Mouse (Mus musculus): Measurements from ENCODE around the gene Plrg1. TPM values are rescaled to one million over a fixed set of nuclear protein-coding genes. Genes with fewer than 3 reads are reported as not detected.

Plrg1 gene
- total and polyA plus RNA-seq, 3 experiments: 24.4 to 27.5 (median 25.6) TPM

GRCm38 (mm10) chr3:83027546-83028251, 27.6 kb upstream of the Plrg1 start:
- no peak overlapping the region for H3K4me3 ChIP-seq
- no peak overlapping the region for H3K9ac ChIP-seq (ENCODE audit: low read depth, low read length)
- WGBS: 84% methylated on average over 9 of the region's 9 CpGs
- intact Hi-C loops (cut with DNase I): no loop called here
- DNase-seq: no peak
- no peaks in the 10 kb centered on the region for H3K4me1 ChIP-seq (ENCODE audit: control insufficient read depth, insufficient read depth, low read length)
- no peaks in the 10 kb centered on the region for H3K36me3 ChIP-seq (ENCODE audit: control insufficient read depth, insufficient read depth, low read length)
- no peaks in the 10 kb centered on the region for H3K79me2 ChIP-seq (replicated peaks; ENCODE audit: control insufficient read depth, insufficient read depth, low read length)
- no peak overlapping the region for H3K27ac ChIP-seq
- no peaks in the 10 kb centered on the region for H3K27me3 ChIP-seq (ENCODE audit: control insufficient read depth, insufficient read depth, low read length)
- TF ChIP-seq POLR2A (IDR thresholded peaks at IDR 0.05; ENCODE audit: insufficient read depth, low read depth, low read length) (no peak), CTCF (IDR thresholded peaks at IDR 0.05) (no peak), EP300 (IDR thresholded peaks at IDR 0.05; ENCODE audit: insufficient read depth, low read depth, low read length) (no peak)

DNA sequence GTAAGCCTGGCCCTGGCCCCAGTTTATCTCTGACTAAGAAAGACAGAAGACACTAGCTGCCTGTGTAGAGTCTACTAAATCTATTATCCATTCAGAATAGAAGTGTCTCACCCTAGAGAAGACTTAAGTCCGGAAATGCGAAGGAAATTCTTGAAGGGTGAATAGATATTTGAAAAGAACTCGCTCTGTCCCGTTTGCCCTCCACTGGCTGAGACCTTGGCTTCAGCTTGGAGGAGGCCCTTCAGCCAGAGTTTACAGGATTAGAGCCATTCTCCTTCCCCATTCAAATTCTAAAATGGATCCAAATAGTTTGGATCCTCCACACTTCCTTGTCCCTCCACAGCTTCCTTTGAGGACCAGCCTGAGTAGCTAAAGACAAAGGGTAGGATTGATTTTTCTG, 25.0 kb upstream of the Plrg1 start:
- H3K9ac ChIP-seq (ENCODE audit: low read depth, low read length): no peak overlapping the region
- H3K4me1 ChIP-seq (ENCODE audit: control insufficient read depth, insufficient read depth, low read length): no peaks in the 10 kb centered on the region
- 83% methylated on average over 4 of the region's 4 CpGs for WGBS
- H3K79me2 ChIP-seq (replicated peaks; ENCODE audit: control insufficient read depth, insufficient read depth, low read length): no peaks in the 10 kb centered on the region
- no peaks in the 10 kb centered on the region for H3K36me3 ChIP-seq (ENCODE audit: control insufficient read depth, insufficient read depth, low read length)
- no peak overlapping the region for H3K27ac ChIP-seq
- TF ChIP-seq EP300 (IDR thresholded peaks at IDR 0.05; ENCODE audit: insufficient read depth, low read depth, low read length) (no peak), CTCF (IDR thresholded peaks at IDR 0.05) (no peak), POLR2A (IDR thresholded peaks at IDR 0.05; ENCODE audit: insufficient read depth, low read depth, low read length) (no peak)
- no peaks in the 10 kb centered on the region for H3K27me3 ChIP-seq (ENCODE audit: control insufficient read depth, insufficient read depth, low read length)
- DNase-seq: no peak
- intact Hi-C loops (cut with DNase I): no loop called here
- H3K4me3 ChIP-seq: no peak overlapping the region

- intact Hi-C loops (cut with DNase I): no loop called here
- Histone ChIP-seq H3K27ac (no peak overlapping the region), H3K36me3 (ENCODE audit: control insufficient read depth, insufficient read depth, low read length) (no peaks in the 10 kb centered on the region), H3K9ac (ENCODE audit: low read depth, low read length) (no peak overlapping the region), H3K4me1 (ENCODE audit: control insufficient read depth, insufficient read depth, low read length) (no peaks in the 10 kb centered on the region), H3K79me2 (replicated peaks; ENCODE audit: control insufficient read depth, insufficient read depth, low read length) (no peaks in the 10 kb centered on the region), H3K27me3 (ENCODE audit: control insufficient read depth, insufficient read depth, low read length) (no peaks in the 10 kb centered on the region), H3K4me3 (no peak overlapping the region)
- DNase-seq: no peak
- TF ChIP-seq EP300 (IDR thresholded peaks at IDR 0.05; ENCODE audit: insufficient read depth, low read depth, low read length) (no peak), POLR2A (IDR thresholded peaks at IDR 0.05; ENCODE audit: insufficient read depth, low read depth, low read length) (no peak), CTCF (IDR thresholded peaks at IDR 0.05) (no peak)
- WGBS: 50% methylated on average over 13 of the region's 13 CpGs
Measured at GRCm38 (mm10) chr3:83032746-83033308, 22.5 kb upstream of the Plrg1 start.

- no peak overlapping the region for H3K4me3 ChIP-seq
- intact Hi-C loops (cut with DNase I): no loop called here
- no peaks in the 10 kb centered on the region for H3K4me1 ChIP-seq (ENCODE audit: control insufficient read depth, insufficient read depth, low read length)
- H3K79me2 ChIP-seq (replicated peaks; ENCODE audit: control insufficient read depth, insufficient read depth, low read length): no peaks in the 10 kb centered on the region
- no peak overlapping the region for H3K27ac ChIP-seq
- no peaks in the 10 kb centered on the region for H3K36me3 ChIP-seq (ENCODE audit: control insufficient read depth, insufficient read depth, low read length)
- DNase-seq: no peak
- H3K27me3 ChIP-seq (ENCODE audit: control insufficient read depth, insufficient read depth, low read length): no peaks in the 10 kb centered on the region
- 78% methylated on average over 8 of the region's 8 CpGs for WGBS
- no peak overlapping the region for H3K9ac ChIP-seq (ENCODE audit: low read depth, low read length)
- TF ChIP-seq CTCF (IDR thresholded peaks at IDR 0.05) (no peak), POLR2A (IDR thresholded peaks at IDR 0.05; ENCODE audit: insufficient read depth, low read depth, low read length) (no peak), EP300 (IDR thresholded peaks at IDR 0.05; ENCODE audit: insufficient read depth, low read depth, low read length) (no peak)
Measured at GRCm38 (mm10) chr3:83033801-83034200, 21.5 kb upstream of the Plrg1 start.

DNA sequence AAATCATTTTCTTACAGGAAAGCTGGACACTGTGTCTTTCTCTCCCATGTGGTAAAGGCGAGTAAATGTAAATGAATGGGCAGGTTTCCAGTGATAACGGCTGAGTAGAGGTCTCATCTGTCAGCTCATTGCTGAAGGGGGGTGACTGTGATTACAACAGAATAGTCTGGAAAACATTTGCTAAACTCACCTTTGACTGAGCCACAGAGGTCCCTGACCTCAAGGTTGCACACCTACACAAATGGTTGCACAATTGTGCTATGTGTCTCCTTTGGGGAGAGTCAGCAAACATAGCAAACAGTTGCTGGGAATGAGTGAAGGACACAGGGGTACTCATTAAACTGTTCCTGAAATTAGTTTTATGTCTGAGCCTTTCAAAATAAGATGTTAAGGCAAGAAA, 16.5 kb upstream of the Plrg1 start:
- Histone ChIP-seq H3K4me1 (ENCODE audit: control insufficient read depth, insufficient read depth, low read length) (no peaks in the 10 kb centered on the region), H3K9ac (ENCODE audit: low read depth, low read length) (no peak overlapping the region), H3K36me3 (ENCODE audit: control insufficient read depth, insufficient read depth, low read length) (no peaks in the 10 kb centered on the region), H3K27ac (no peak overlapping the region), H3K79me2 (replicated peaks; ENCODE audit: control insufficient read depth, insufficient read depth, low read length) (no peaks in the 10 kb centered on the region), H3K4me3 (no peak overlapping the region), H3K27me3 (ENCODE audit: control insufficient read depth, insufficient read depth, low read length) (0 out of 2 replicates have a peak, but pooled peaks cover 2% of the 10 kb centered on the region)
- no peak for DNase-seq
- intact Hi-C loops (cut with DNase I): no loop called here
- no peak for TF ChIP-seq POLR2A (IDR thresholded peaks at IDR 0.05; ENCODE audit: insufficient read depth, low read depth, low read length)
- no peak for TF ChIP-seq CTCF (IDR thresholded peaks at IDR 0.05)
- no peak for TF ChIP-seq EP300 (IDR thresholded peaks at IDR 0.05; ENCODE audit: insufficient read depth, low read depth, low read length)
- 63% methylated on average over 2 of the region's 2 CpGs for WGBS

DNA sequence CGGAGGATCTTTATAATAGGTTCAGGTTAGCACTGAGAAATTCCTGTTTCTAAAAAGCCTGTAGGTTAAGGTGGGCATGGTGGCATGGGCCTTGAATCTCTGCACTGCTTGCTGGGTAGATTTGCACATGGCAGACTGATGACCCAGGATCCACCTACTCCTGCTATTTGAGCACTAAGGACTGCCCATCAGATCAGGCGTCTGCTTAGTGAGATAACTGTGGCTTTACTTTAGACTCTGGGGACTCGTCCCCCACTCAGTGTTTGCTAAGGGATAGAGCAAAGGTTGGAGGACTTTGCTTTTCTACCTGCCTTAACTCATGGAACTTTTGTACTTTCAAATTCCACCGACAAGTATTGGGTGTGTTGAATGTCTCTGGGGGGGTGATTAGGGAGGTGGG, 15.7 kb upstream of the Plrg1 start:
- no peaks in the 10 kb centered on the region for H3K36me3 ChIP-seq (ENCODE audit: control insufficient read depth, insufficient read depth, low read length)
- DNase-seq: no peak
- 0 out of 2 replicates have a peak, but pooled peaks cover 2% of the 10 kb centered on the region for H3K27me3 ChIP-seq (ENCODE audit: control insufficient read depth, insufficient read depth, low read length)
- no peaks in the 10 kb centered on the region for H3K79me2 ChIP-seq (replicated peaks; ENCODE audit: control insufficient read depth, insufficient read depth, low read length)
- WGBS: 62% methylated on average over 4 of the region's 4 CpGs
- H3K4me3 ChIP-seq: no peak overlapping the region
- intact Hi-C loops (cut with DNase I): no loop called here
- no peaks in the 10 kb centered on the region for H3K4me1 ChIP-seq (ENCODE audit: control insufficient read depth, insufficient read depth, low read length)
- TF ChIP-seq CTCF (IDR thresholded peaks at IDR 0.05) (no peak), POLR2A (IDR thresholded peaks at IDR 0.05; ENCODE audit: insufficient read depth, low read depth, low read length) (no peak), EP300 (IDR thresholded peaks at IDR 0.05; ENCODE audit: insufficient read depth, low read depth, low read length) (no peak)
- H3K9ac ChIP-seq (ENCODE audit: low read depth, low read length): no peak overlapping the region
- H3K27ac ChIP-seq: no peak overlapping the region

All from heart, adult 2 months (tissue).